Mouse (Mus musculus): ENCODE data around the gene Erp29. TPM values are rescaled to one million over a fixed set of nuclear protein-coding genes. Genes with fewer than 3 reads are reported as not detected.
A peak's percentile ranks its signal among the peaks of the same experiment; 100 is the strongest.
"Not testable (repeated sequence)": the region's sequence is repeated elsewhere in the genome, so short reads cannot be mapped to it uniquely, and the experiment has no call there.

Erp29 gene
- polyA plus RNA-seq (2012; ENCODE audit: insufficient read depth, low replicate concordance), result 132 and 257 TPM in 2 replicates

DNA sequence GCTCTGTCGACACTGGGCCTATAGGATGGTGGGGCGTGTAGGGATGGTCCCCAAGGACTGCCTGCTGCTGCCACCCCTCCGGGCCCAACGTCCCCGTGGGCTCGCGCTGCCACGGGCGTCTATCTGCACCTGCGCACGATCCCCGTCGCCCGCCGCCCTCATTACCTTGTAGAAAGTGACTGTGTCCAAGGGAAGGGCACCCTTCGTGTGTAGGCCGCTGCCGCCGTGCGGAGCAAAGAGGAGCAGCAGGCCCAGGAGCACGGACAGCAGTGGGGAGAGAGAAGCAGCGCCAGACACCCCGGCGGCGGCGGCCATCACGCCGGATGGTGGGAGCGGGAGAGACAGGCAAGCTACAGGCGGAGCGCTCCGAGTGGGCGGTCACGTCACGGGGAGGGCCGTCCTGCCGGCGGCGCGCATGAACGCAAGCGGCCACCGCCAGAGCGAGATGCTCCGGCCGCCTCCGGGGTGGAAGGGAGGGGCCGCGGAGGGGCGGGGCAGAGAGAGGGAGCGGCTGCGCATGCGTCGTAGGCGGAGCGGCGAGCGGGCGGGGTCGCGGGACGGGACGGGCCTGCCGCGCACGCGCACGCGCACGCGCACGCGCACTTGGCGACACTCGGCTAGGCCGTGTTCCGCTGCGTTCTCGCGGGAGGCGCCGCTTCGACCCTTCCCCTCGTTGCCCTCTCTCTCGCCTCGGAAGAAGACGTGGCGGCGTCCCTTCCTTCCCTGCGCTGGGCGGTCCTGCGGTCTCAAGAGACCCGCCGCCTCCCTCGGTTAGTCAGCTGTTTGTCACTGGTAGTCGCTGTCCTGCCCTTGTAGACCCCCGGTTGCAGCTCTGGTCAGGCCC lies at the start of gene Erp29:
Gene Erp29, minus strand, starts transcription at position 481 of the 844 bp plus-strand sequence.
- Histone ChIP-seq H3K4me1 (peaks cover 76% of the 10 kb centered on the region), H3K36me3 (replicated peaks; ENCODE audit: low read length) (peaks cover 36% of the 10 kb centered on the region), H3K27me3 (replicated peaks) (no peaks in the 10 kb centered on the region), H3K4me3 (replicated peaks) (peak within 1 kb of the TSS; percentile 100), H3K9me3 (no peaks in the 10 kb centered on the region)
- TF ChIP-seq FLI1 (IDR thresholded peaks at IDR 0.05; ENCODE audit: low read length), result no peak
- no peak for TF ChIP-seq GATA1 (IDR thresholded peaks at IDR 0.05; ENCODE audit: borderline replicate concordance, low read length)

DNA sequence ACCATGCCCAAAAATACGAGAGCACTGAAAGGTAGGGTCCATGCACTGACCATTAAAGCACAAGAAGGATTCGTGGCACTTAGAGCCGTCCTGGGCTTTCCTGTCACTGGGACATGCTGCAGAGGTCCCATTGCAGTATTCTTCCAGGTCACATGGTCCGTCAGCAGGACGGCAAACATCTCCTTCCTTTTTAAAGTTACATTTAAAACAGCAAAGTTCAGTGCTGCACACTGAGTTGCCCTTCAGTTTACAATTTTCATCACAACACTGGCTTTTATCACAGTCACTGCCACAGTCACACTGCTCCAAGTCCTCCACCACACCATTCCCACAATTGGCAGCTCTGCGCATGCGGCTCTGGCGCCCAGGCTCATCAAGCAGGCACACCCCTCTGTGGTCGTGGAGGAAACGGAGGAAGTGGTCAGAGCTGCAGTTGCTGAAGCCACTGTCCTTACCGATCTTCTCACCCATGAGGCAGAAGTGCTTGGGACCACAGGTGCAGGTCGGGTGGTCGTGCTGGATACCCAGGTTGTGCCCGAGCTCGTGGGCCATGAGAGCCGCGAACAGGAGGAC lies 49.2 kb upstream of the Erp29 start:
- not testable (repeated sequence) for H3K36me3 ChIP-seq (replicated peaks; ENCODE audit: low read length); H3K9me3 ChIP-seq
- peaks cover 39% of the 10 kb centered on the region for H3K4me1 ChIP-seq
- peak overlapping the region; percentile 34 for H3K4me3 ChIP-seq (replicated peaks)
- H3K27me3 ChIP-seq (replicated peaks), result peaks cover 15% of the 10 kb centered on the region

DNA sequence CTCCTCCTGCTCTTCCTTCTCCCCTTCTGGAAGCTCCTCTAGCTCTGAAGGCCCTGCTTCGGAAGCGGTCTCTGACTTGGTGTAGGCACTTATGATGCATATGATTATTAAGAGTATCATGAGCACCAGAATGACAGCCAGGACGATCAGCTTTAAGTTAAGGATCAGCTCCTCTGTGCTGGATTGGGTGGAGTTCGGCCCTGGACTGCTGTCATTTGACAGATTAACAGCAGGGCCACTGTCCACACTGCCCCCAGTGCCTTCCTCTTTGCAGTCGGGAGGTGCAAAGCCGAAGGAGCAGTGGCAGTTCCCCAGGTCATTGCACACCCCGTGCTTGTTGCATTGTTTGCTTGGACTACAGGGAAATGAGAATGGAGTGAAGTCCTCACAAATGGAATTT lies 48.4 kb upstream of the Erp29 start:
- no peak for TF ChIP-seq FLI1 (IDR thresholded peaks at IDR 0.05; ENCODE audit: low read length)
- no peak for TF ChIP-seq GATA1 (IDR thresholded peaks at IDR 0.05; ENCODE audit: borderline replicate concordance, low read length)
- no peaks in the 10 kb centered on the region for H3K9me3 ChIP-seq
- peaks cover 39% of the 10 kb centered on the region for H3K4me1 ChIP-seq
- peaks cover 11% of the 10 kb centered on the region for H3K27me3 ChIP-seq (replicated peaks)
- H3K4me3 ChIP-seq (replicated peaks), result peak overlapping the region; percentile 62
- H3K36me3 ChIP-seq (replicated peaks; ENCODE audit: low read length), result no peaks in the 10 kb centered on the region

DNA sequence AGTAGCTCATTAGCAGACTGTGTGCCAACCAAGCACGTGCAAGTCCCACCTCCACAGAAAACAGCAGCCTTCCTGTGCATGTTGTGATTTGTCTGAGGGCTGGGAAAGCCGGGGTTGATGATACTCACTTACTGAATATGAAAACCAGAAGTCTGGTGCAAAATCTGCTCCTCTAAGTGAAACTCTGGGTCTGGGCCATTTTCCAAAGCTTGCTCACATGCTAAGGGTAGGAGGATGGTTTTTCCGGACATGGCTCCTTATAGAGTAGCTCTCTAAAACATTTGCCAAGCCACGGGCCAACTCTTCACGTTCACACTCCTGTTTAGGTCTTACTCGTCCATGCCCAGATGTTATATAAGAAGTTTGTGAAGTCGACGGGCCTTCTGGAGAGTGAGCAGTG lies 41.0 kb upstream of the Erp29 start:
- TF ChIP-seq FLI1 (IDR thresholded peaks at IDR 0.05; ENCODE audit: low read length) (no peak), GATA1 (IDR thresholded peaks at IDR 0.05; ENCODE audit: borderline replicate concordance, low read length) (no peak)
- H3K4me1 ChIP-seq, result 0 out of 2 replicates have a peak, but pooled peaks cover 3% of the 10 kb centered on the region
- no peaks in the 10 kb centered on the region for H3K36me3 ChIP-seq (replicated peaks; ENCODE audit: low read length)
- H3K4me3 ChIP-seq (replicated peaks), result no peak overlapping the region
- H3K27me3 ChIP-seq (replicated peaks), result peaks cover 34% of the 10 kb centered on the region
- H3K9me3 ChIP-seq, result no peaks in the 10 kb centered on the region

DNA sequence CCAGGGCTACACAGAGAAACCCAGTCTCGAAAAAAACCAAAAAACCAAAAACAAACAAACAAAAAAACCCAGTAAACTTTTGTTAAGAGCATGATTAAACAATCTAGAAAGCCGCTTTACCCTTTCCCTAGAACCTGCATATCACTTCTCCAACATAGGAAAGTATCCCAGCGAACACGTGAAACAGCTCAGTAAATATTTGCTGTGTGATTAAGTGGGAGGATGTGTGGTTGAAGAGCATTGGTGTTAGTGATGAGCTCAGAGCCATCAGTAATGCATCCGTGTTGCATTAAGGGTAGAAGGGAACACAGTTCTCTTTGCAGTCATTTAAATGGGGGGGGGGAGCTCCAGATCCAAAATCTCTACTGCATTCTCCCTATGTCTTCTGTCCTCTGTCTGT lies 32.5 kb upstream of the Erp29 start:
- Histone ChIP-seq H3K4me1 (peaks cover 4% of the 10 kb centered on the region), H3K27me3 (replicated peaks) (peaks cover 43% of the 10 kb centered on the region), H3K36me3 (replicated peaks; ENCODE audit: low read length) (no peaks in the 10 kb centered on the region), H3K4me3 (replicated peaks) (no peak overlapping the region), H3K9me3 (no peaks in the 10 kb centered on the region)
- no peak for TF ChIP-seq FLI1 (IDR thresholded peaks at IDR 0.05; ENCODE audit: low read length)
- TF ChIP-seq GATA1 (IDR thresholded peaks at IDR 0.05; ENCODE audit: borderline replicate concordance, low read length), result no peak

DNA sequence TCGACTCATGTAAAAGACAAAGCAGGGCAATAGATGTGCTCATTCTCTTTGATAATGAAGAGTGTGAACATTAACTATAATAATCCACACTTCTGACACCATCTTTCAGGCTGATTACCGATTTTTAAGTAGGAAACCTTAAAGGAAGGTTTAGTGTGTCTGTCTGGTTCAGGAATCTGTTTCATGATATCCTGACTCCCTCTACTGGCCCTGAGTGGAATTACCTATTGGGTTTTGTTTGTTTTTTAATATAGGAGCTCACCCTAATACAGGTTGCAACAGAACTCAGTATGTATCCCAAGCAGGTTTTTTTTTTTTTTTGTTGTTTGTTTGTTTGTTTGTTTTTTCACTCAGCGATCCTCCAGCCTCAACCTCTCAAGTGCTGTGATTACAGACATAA lies 25.4 kb upstream of the Erp29 start:
- no peak overlapping the region for H3K4me3 ChIP-seq (replicated peaks)
- no peaks in the 10 kb centered on the region for H3K36me3 ChIP-seq (replicated peaks; ENCODE audit: low read length)
- peaks cover 28% of the 10 kb centered on the region for H3K4me1 ChIP-seq
- H3K9me3 ChIP-seq, result no peaks in the 10 kb centered on the region
- peaks cover 11% of the 10 kb centered on the region for H3K27me3 ChIP-seq (replicated peaks)
- no peak for TF ChIP-seq GATA1 (IDR thresholded peaks at IDR 0.05; ENCODE audit: borderline replicate concordance, low read length)
- no peak for TF ChIP-seq FLI1 (IDR thresholded peaks at IDR 0.05; ENCODE audit: low read length)

DNA sequence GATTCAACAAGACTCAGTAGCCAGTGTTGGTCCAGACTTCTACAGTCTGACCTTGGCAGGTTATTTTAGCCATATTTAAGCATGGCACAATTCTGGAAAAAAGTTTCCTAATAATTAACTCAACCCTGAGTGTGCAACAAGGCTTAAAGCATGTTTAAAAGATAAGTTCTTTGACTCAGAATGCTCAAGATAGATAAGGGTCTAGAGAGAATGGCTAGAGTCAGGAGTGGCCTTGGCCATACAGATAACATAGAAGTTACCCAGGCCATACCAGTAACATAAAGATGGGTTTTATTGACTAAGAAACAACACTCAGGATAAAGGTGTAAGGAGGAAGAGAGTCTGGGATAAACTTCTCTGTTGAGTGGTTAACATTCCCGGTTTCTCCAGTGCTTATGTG lies 23.7 kb upstream of the Erp29 start:
- H3K4me3 ChIP-seq (replicated peaks), result no peak overlapping the region
- no peak for TF ChIP-seq GATA1 (IDR thresholded peaks at IDR 0.05; ENCODE audit: borderline replicate concordance, low read length)
- H3K9me3 ChIP-seq, result no peaks in the 10 kb centered on the region
- peaks cover 37% of the 10 kb centered on the region for H3K4me1 ChIP-seq
- H3K27me3 ChIP-seq (replicated peaks), result no peaks in the 10 kb centered on the region
- H3K36me3 ChIP-seq (replicated peaks; ENCODE audit: low read length), result no peaks in the 10 kb centered on the region

DNA sequence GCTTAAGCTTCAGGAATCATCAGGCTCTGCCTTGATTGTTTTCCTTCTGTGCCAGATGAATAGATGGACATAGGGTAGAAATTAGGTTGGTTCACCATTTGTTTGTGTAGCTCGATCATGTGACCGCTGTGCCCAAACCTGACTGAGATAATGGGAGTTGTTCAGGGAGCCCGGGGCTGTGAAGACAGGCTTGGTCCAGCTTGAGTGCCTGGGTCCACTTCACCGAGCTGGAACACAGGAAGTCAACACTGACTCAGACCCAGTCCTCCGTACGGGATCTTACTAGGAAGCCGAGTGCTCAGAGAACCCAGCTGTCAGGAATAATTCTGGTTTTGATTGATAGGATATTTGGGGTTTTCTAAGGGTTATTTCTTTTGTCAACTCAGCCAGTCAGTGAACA lies 22.3 kb upstream of the Erp29 start:
- no peaks in the 10 kb centered on the region for H3K36me3 ChIP-seq (replicated peaks; ENCODE audit: low read length)
- H3K9me3 ChIP-seq, result no peaks in the 10 kb centered on the region
- no peak for TF ChIP-seq GATA1 (IDR thresholded peaks at IDR 0.05; ENCODE audit: borderline replicate concordance, low read length)
- no peak for TF ChIP-seq FLI1 (IDR thresholded peaks at IDR 0.05; ENCODE audit: low read length)
- H3K27me3 ChIP-seq (replicated peaks), result peaks cover 2% of the 10 kb centered on the region
- H3K4me3 ChIP-seq (replicated peaks), result no peak overlapping the region
- H3K4me1 ChIP-seq, result peaks cover 48% of the 10 kb centered on the region

DNA sequence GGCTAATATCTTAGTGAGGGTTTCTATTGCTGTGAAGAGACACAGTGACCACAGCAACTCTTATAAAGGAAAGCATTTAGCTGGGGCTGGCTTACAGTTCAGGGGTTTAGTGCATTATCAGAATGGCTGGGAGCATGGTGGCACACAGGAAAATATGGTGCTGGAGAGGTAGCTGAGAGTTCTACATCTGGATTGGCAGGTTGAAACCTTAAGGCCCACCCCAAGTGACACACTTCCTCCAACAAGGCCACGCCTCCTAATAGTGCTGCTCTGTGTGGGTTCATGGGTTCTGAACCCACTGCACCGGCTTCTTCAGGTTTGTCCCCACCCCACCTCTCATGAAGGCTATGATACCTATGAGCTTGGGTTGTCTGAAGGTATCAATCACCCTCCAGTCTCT lies 20.1 kb upstream of the Erp29 start:
- TF ChIP-seq FLI1 (IDR thresholded peaks at IDR 0.05; ENCODE audit: low read length) (no peak), GATA1 (IDR thresholded peaks at IDR 0.05; ENCODE audit: borderline replicate concordance, low read length) (no peak)
- Histone ChIP-seq H3K4me3 (replicated peaks) (no peak overlapping the region), H3K36me3 (replicated peaks; ENCODE audit: low read length) (no peaks in the 10 kb centered on the region), H3K27me3 (replicated peaks) (peaks cover 2% of the 10 kb centered on the region), H3K9me3 (no peaks in the 10 kb centered on the region), H3K4me1 (peaks cover 50% of the 10 kb centered on the region)

DNA sequence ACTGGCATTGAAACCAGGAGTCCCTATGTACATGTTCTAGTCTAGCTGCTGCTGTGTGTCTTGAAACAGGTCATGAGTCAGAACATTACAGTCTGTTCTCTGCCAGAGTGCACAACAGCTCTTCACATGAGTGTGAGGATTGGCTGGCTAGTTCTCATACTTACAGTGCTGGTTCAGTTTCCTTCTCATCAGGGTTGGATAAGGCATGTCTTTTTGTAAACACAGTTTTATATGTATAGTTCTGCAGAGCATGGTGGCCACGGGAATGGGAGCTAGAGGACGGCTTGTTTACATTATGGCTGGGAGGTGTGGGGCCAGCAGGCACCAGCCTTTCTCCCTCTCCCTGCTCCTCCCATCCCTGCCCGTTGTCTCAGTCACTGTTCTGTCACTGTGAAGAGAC lies 17.3 kb upstream of the Erp29 start:
- Histone ChIP-seq H3K27me3 (replicated peaks) (peaks cover 2% of the 10 kb centered on the region), H3K4me3 (replicated peaks) (peak overlapping the region; percentile 40), H3K4me1 (peaks cover 31% of the 10 kb centered on the region), H3K9me3 (no peaks in the 10 kb centered on the region), H3K36me3 (replicated peaks; ENCODE audit: low read length) (no peaks in the 10 kb centered on the region)
- no peak for TF ChIP-seq FLI1 (IDR thresholded peaks at IDR 0.05; ENCODE audit: low read length)
- no peak for TF ChIP-seq GATA1 (IDR thresholded peaks at IDR 0.05; ENCODE audit: borderline replicate concordance, low read length)
